Mouse (Mus musculus): ENCODE measurements around the gene Notch2.
A peak's percentile ranks its signal among the peaks of the same experiment; 100 is the strongest.

Gene Notch2

DNA sequence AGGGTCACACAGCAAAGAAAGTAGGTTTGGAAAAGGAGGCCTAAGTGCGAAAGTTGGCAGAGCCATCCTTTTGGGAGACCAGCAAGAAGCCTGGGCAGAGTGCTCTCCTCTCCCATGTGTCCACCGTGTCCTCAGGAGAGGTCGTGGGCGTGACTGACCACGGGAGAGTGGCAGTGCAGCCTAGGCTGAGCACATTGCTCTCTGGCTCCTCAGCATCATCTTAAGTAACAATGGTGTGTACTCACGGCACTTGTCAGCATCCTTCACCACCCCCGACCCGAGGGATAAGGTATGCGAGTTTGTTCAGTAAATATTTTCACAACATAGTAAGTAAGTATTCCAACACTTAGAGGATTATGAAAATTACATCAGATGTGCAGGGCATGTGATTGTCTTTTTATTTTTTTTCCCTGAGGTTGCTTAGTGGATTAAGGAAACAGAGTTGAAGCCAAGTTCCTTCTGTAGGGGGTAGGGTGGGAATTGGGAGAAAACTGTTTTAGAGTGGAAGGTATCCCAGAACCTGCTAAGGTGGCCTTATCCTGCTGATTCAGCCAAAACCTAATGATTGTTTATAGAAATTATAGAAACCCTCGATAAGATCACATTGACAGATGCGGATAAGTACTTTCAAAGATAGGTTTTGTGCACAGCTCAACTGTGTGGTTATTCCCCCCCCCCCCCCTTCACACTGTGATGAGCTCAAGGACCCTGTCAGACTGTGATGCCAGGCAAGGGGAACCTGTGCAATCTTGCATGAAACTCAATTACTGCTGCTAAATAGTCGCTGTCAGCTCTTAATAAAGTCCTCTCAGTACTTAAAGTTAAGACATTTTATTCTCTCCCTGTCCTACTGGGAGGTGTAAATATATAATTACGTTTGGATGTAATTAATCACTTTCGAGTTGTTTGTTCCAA, 37.4 kb downstream of the Notch2 start:
- no peak for DNase-seq (ENCODE audit: low read depth, low spot score)

DNA sequence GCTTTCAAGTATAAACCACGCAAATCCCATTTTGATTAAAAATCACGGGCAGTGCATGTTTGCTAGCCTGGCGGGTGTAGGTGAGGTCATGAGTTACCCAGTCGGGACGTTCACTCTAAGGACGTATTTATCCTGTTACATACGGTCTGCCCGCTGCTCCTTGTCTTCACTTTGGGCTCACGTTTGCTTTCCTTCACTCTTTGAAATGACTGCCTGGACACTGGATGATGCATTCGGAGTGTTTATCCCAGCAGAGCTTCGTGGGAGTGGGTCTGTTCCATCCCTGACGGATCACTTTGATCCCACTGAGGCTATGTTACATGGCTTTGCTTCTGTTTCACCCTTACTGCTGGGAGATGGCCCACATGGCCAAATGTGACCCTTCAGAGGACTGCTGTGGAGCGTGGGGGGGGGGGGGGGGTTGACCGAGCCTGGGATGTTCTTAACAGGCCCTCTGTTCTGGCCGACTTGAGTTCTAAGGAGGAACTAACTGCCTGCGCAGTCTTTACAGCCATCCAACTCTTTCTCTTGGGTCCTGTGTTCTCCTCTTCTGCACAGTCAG, 38.2 kb downstream of the Notch2 start:
- DNase-seq (ENCODE audit: low read depth, low spot score) = no peak

GRCm38 (mm10) chr3:98052507-98053430, 39.4 kb downstream of the Notch2 start:
- no peak for DNase-seq (ENCODE audit: low read depth, low spot score)

DNA sequence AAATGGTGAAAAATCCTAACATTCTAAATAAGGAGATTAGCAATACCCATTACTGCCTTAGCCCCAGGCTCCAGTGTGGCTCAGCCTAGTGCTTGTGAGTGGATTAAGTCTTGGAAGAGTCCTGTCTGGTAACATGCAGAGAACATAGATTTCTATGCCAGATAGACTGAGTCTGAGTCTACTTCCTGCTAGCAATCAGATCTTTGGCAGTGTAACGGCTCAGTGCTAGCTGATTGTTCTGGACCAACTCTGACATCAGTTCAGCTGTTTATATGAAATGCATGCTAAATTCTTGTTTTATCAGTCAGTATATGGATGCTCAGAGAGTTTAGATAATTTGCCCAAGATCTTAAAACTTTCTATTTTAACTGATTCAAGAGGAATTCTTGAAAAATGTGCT, 40.5 kb downstream of the Notch2 start:
- no peak for DNase-seq (ENCODE audit: low read depth, low spot score)

GRCm38 (mm10) chr3:98054334-98055007, 41.1 kb downstream of the Notch2 start:
- DNase-seq (ENCODE audit: low read depth, low spot score) = no peak

- no peak for DNase-seq (ENCODE audit: low read depth, low spot score)
These were observed 41.6 kb downstream of the Notch2 start for GRCm38 (mm10) chr3:98055008-98055345.

- DNase-seq (ENCODE audit: low read depth, low spot score) = no peak
These were observed 42.7 kb downstream of the Notch2 start for GRCm38 (mm10) chr3:98055808-98056728.

GRCm38 (mm10) chr3:98056956-98057365, 43.6 kb downstream of the Notch2 start:
- DNase-seq (ENCODE audit: low read depth, low spot score) = no peak

- DNase-seq (ENCODE audit: low read depth, low spot score) = no peak
These were observed 45.7 kb downstream of the Notch2 start for GRCm38 (mm10) chr3:98059076-98059475.

DNA sequence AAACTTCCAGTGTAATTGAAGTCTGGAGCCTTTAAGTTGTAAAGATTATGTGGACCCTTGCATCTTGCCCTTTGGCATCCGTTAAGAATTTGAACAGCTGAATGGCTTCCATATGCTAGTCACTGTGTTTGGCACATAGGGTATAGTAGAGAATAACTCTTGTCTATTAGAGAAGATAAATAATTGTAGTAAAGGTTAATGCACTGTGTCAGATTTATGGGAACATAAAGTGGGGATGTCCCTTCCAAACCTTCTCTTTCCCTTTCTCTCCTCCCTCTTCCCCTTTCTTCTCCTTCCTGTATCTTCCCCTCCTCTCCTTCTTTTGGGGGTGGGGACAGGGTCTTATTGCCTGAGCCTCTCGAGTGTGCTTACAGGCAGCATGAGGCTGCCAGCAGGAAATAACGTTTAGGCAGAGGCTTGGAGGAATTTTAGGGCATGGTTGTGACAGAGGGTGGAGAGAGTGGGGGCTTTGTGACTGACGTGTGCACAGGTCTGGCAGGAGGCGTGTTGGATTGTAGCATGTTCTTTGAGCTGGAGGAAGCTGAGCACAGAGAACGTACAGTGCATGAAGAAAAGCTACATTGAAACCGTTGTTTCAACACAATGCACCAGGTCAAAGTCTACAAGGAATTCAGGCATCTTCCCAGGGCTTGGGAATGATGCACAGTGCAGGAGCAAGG, 47.8 kb downstream of the Notch2 start:
- no peak for DNase-seq (ENCODE audit: low read depth, low spot score)

GRCm38 (mm10) chr3:98061661-98062330, 48.5 kb downstream of the Notch2 start:
- no peak for DNase-seq (ENCODE audit: low read depth, low spot score)

DNA sequence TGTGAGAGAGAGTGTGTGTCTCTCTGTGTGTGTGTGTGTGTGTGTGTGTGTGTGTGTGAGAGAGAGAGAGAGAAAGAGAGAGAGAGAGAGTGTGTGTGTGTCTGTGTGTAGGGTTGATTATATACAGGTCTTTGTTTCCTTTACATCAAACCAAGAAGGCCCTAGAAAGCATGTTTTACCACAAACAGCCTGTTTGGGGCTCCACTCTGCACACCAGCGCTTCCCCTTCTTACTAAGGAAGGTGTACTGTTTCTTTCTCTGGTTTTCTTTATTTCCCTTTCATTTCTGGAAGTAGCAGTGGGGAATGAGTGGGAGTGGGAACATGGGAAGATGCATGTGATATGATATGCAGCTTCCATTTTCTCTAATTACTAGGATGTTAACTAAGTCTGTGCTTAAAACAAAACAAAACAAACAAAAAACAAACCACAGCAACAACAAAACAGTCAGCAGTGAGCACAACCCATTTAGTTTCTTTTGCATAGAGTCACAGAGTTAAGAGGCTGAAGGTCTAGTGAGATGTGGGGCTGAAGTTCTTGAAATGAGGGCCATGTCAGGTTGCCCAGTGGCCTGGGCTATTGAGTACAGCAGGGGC, 49.4 kb downstream of the Notch2 start:
- DNase-seq (ENCODE audit: low read depth, low spot score) = no peak

DNA sequence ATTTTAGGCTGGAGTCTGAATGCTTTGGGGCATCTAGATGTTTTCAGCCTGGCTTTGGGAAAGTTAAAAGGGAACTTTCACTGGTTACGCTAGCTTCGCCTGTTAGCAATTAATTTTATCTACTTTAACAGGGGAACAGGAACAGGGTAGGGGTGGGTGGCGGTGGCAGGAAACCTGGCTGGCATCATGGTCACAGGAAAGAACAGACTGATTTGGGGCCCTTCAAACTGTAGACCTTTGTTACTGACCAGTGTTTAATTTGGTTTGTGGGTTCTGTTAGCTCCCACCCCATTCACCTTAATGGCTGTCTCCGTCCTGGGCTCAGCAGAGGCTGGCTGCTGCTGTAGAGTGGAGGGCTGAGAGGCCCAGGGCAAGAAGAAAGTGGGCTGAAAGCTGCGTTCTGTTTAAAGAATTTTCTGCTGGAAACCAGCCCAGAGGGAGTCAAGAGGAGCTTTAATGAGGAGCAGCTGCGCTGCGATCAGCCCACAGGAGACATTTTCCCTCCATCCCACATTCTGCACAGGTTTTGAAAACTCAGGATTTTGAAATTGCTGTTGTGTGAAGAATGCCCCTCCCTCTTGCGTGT, 50.0 kb downstream of the Notch2 start:
- DNase-seq (ENCODE audit: low read depth, low spot score) = peak; percentile 70

DNA sequence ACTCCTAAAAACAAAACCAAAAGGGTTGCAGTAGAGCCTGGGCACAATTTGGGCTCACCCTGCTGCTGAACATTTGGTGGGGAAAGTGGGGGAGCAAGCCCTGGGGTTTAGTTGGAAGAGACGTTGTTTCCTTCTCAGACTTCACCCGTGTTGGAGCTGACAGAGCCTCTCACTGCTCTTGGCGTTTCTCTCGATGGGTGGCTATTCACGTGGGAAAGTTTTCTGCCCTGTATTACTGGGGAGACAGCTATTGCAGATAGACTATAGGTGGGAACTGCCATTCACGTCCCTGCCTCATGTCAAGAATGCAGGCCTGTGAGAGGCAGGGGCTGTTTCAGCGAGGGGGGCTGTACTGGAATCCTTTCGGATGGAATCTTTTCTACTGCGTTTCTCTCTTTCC, 50.5 kb downstream of the Notch2 start:
- no peak for DNase-seq (ENCODE audit: low read depth, low spot score)

- DNase-seq (ENCODE audit: low read depth, low spot score) = no peak
These were observed 51.7 kb downstream of the Notch2 start for GRCm38 (mm10) chr3:98065004-98065403.

GRCm38 (mm10) chr3:98066434-98066833, 53.1 kb downstream of the Notch2 start:
- no peak for DNase-seq (ENCODE audit: low read depth, low spot score)

DNA sequence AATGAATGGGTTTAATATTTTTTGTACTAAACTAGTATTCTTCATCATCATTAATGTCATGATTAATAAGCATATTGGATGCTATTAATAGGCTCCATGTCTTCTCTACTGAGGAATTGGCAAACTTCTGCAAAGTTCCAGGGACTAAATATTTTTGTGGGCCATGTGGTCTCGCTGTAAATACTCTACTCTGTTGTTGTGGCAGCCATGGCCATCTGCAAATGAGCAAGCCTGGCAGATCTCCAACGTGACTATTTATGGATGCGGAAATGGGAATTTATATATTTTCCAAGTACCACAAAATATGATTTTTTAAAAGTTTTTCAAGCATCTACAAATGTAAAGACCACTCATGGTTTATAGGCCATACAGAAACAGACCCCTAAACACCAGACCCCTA, 54.1 kb downstream of the Notch2 start:
- DNase-seq (ENCODE audit: low read depth, low spot score) = no peak

- no peak for DNase-seq (ENCODE audit: low read depth, low spot score)
These were observed 54.6 kb downstream of the Notch2 start for GRCm38 (mm10) chr3:98067852-98068491.
